Mouse (Mus musculus) embryonic facial prominence, embryonic 13.5 days (tissue): ENCODE measurements around the gene Raf1. TPM values are rescaled to one million over a fixed set of nuclear protein-coding genes. Genes with fewer than 3 reads are reported as not detected.

Experiments used
- ATAC-seq: fragments of 200-750 bp; cut with Nextera tagmentation; 2 replicates; pipeline ENCODE4 v1.8.0; 2017; ENCODE audit warnings: low read depth; ENCODE audit not compliant: insufficient number of reproducible peaks, insufficient read depth, low FRiP score, low TSS enrichment
- H3K27ac ChIP-seq: fragments of 300-500 bp; sonication (generic); 2 replicates; pipeline ENCODE4 v1.5.1; 2015; ENCODE audit warnings: moderate library complexity, mild to moderate bottlenecking, inconsistent platforms
- H3K27me3 ChIP-seq: fragments of 300-500 bp; sonication (generic); 2 replicates; pipeline ENCODE4 v1.6.1; 2015; ENCODE audit warnings: mild to moderate bottlenecking, inconsistent platforms
- H3K36me3 ChIP-seq: fragments of 300-500 bp; sonication (generic); 2 replicates; pipeline ENCODE4 v1.6.1; 2015; ENCODE audit warnings: mild to moderate bottlenecking, inconsistent platforms
- H3K4me1 ChIP-seq: fragments of 300-500 bp; sonication (generic); 2 replicates; pipeline ENCODE4 v1.6.1; 2015; ENCODE audit warnings: inconsistent platforms
- H3K4me2 ChIP-seq: fragments of 300-500 bp; sonication (generic); 2 replicates; pipeline ENCODE4 v1.6.1; 2015; ENCODE audit warnings: moderate library complexity, mild to moderate bottlenecking, inconsistent platforms
- H3K4me3 ChIP-seq: fragments of 300-500 bp; sonication (generic); 2 replicates; pipeline ENCODE4 v1.5.1; 2015; ENCODE audit warnings: mild to moderate bottlenecking, inconsistent platforms
- H3K9ac ChIP-seq: fragments of 300-500 bp; sonication (generic); 2 replicates; pipeline ENCODE4 v1.6.1; 2015; ENCODE audit warnings: mild to moderate bottlenecking, inconsistent platforms
- H3K9me3 ChIP-seq: fragments of 300-500 bp; sonication (generic); 2 replicates; pipeline ENCODE4 v1.6.1; 2016; ENCODE audit warnings: inconsistent platforms
- WGBS: fragments of 180-500 bp; shearing (Covaris S2); methylation state at CpG from one replicate; pipeline ENCODE4 v1.1.7; 2015; ENCODE audit warnings: mixed read lengths; 5-methylcytosine and 5-hydroxymethylcytosine counted together
- polyA plus RNA-seq: library from polyadenylated mRNA; unstranded; fragments of >200 nt; fragmentation: Nextera tagmentation; extraction: Ambion mirVana; gene quantifications from 2 replicates; pipeline ENCODE4 v1.2.1, GENCODE M21; 2015

Gene Raf1
- polyA plus RNA-seq, 1 experiment from 2014 or later = 111 TPM

GRCm38 (mm10) chr6:115678012-115678411 is 1.6 kb upstream of the Raf1 start:
- no peaks in the 10 kb centered on the region for H3K9me3 ChIP-seq
- 92% methylated on average over 1 of the region's 1 CpGs for WGBS
- H3K36me3 ChIP-seq = no peaks in the 10 kb centered on the region
- peaks cover 9% of the 10 kb centered on the region for H3K4me1 ChIP-seq
- no peak overlapping the region for H3K9ac ChIP-seq
- ATAC-seq = no peak
- no peaks in the 10 kb centered on the region for H3K27me3 ChIP-seq
- H3K4me3 ChIP-seq = no peak overlapping the region
- no peak overlapping the region for H3K4me2 ChIP-seq
- no peak overlapping the region for H3K27ac ChIP-seq

GRCm38 (mm10) chr6:115677441-115677840 is 1.0 kb upstream of the Raf1 start:
- no peak overlapping the region for H3K27ac ChIP-seq
- H3K4me2 ChIP-seq = peak overlapping the region; percentile 78

DNA sequence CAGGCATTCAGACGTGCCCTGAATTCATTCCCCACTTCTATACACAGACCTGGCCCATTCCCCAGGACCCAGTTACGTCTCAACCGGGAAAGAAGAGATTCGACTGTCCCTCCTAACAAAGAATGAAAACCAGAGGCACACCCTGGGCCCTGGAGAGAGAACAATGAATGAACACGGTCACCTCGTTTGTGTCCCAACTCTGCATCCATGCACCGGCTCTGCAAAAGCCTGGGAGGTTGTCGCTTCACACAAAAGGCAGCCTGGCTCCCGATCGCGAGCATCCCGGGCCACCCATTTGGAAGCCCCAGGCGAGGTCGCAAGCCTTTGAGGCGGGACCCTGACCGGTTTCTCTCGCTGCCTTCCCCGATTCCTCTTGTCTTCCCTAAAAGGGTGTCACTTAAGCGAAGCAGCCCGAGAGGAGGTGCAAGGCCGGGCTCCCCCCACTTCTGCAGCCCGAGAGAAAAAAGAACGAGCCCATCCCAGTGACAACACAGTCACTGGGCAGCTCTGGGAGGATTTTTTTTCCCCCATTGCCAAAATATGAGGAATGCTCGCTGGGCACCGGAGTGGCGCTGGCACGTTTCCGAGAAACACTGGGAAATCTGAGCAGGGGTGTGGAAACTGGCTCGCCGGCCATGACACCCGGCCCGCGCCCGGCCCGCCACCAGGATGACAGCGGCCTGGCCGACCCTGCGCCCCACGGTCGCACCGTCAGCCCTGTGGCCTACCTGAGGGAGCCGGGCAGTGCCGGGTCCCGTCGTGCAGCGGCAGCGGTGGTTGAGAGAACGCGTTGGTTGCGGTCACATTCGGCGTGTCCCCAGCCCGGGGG is 713 bp downstream of the Raf1 start:
- Histone ChIP-seq H3K4me1 (peaks cover 9% of the 10 kb centered on the region), H3K27me3 (no peaks in the 10 kb centered on the region), H3K4me3 (peak overlapping the region; percentile 94), H3K27ac (peak overlapping the region; percentile 99), H3K9ac (peak overlapping the region; percentile 99), H3K9me3 (no peaks in the 10 kb centered on the region), H3K36me3 (no peaks in the 10 kb centered on the region), H3K4me2 (peak overlapping the region; percentile 78)
- under 1% methylated on average over 53 of the region's 53 CpGs for WGBS
- ATAC-seq = peak; percentile 54; the same call in 1 of the 2 replicates

More at GRCm38 (mm10) chr6:115677441-115677840, 1.0 kb upstream of the Raf1 start:
- no peak for ATAC-seq
- H3K9me3 ChIP-seq = no peaks in the 10 kb centered on the region
- H3K4me1 ChIP-seq = peaks cover 9% of the 10 kb centered on the region
- no peaks in the 10 kb centered on the region for H3K27me3 ChIP-seq
- WGBS = 96% methylated on average over 7 of the region's 7 CpGs
- no peaks in the 10 kb centered on the region for H3K36me3 ChIP-seq
- no peak overlapping the region for H3K9ac ChIP-seq
- peak overlapping the region; percentile 94 for H3K4me3 ChIP-seq

GRCm38 (mm10) chr6:115675166-115675507 is 1.3 kb downstream of the Raf1 start:
- H3K27ac ChIP-seq = peak overlapping the region; percentile 99
- ATAC-seq = no peak
- H3K4me2 ChIP-seq = peak overlapping the region; percentile 78
- H3K4me1 ChIP-seq = peaks cover 9% of the 10 kb centered on the region
- H3K4me3 ChIP-seq = peak overlapping the region; percentile 94
- H3K9ac ChIP-seq = peak overlapping the region; percentile 99
- no peaks in the 10 kb centered on the region for H3K27me3 ChIP-seq
- H3K36me3 ChIP-seq = no peaks in the 10 kb centered on the region
- no peaks in the 10 kb centered on the region for H3K9me3 ChIP-seq
- WGBS = under 1% methylated on average over 13 of the region's 13 CpGs

DNA sequence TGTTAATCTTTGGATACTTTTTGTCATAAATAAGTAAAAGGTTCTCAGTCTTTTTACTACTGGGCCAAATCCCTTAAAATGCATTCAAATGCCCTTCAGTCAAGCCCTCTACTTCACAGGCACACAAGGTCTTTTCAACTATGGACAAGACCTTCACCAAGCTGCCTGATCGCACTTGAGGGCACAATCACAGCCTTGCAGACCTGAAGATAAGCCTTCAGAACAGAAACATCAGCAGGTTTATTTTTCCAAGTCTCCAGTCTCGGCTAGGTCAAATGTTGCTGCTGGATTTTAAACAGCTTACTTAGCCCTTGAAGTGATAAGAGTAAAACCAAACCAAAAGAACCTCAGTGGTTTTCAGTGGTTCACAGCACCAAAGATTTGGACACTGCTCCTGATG is 2.1 kb downstream of the Raf1 start:
- peak overlapping the region; percentile 99 for H3K9ac ChIP-seq
- peak overlapping the region; percentile 94 for H3K4me3 ChIP-seq
- H3K27ac ChIP-seq = no peak overlapping the region
- peaks cover 9% of the 10 kb centered on the region for H3K4me1 ChIP-seq
- no peaks in the 10 kb centered on the region for H3K27me3 ChIP-seq
- peak overlapping the region; percentile 78 for H3K4me2 ChIP-seq
- 52% methylated on average over 2 of the region's 2 CpGs for WGBS
- no peaks in the 10 kb centered on the region for H3K36me3 ChIP-seq
- H3K9me3 ChIP-seq = no peaks in the 10 kb centered on the region
- ATAC-seq = no peak

DNA sequence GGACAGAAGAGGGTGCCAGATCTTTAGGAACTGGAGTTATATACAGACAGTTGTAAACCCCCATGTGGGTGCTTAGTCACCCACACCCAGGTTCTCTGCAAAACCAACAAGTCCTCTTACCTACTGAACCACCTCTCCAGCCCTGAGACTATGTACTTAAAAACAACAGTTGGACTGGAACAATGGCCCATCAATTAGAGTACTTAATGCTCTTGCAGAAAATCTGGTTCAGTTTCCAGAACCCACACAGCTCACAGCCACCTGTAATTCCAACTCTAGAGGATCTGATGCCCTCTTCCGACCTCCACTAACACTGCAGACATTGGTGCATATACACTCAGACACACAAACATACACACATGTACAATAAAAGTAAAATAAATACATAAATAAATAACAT is 3.7 kb downstream of the Raf1 start:
- WGBS = 84% methylated on average over 1 of the region's 1 CpGs
- H3K36me3 ChIP-seq = no peaks in the 10 kb centered on the region
- no peak overlapping the region for H3K9ac ChIP-seq
- H3K4me1 ChIP-seq = peaks cover 18% of the 10 kb centered on the region
- no peaks in the 10 kb centered on the region for H3K9me3 ChIP-seq
- H3K4me2 ChIP-seq = no peak overlapping the region
- H3K27me3 ChIP-seq = no peaks in the 10 kb centered on the region
- ATAC-seq = no peak
- H3K27ac ChIP-seq = no peak overlapping the region
- H3K4me3 ChIP-seq = no peak overlapping the region

DNA sequence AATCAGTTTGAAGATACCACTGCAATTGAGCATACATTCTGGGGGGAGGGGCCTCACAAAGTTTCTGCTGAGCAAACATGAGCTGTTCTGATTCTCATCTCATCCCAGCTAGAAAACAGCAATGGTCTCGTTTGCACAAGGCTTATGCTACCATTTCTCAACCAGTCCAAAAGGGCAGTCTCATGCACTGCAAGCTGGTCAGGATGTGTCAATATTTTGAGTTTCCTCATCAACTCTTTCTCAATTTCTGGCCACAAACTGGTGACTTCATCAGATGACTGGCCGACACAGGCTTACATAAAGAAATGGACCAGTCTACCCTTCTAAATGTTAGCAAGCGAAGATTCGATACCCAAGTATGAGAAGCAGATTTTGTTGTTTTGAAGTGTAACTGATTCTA is 9.8 kb downstream of the Raf1 start:
- Histone ChIP-seq H3K36me3 (peaks cover 8% of the 10 kb centered on the region), H3K27ac (no peak overlapping the region), H3K4me2 (no peak overlapping the region), H3K9ac (no peak overlapping the region), H3K4me3 (no peak overlapping the region), H3K4me1 (0 out of 2 replicates have a peak, but pooled peaks cover 15% of the 10 kb centered on the region), H3K27me3 (no peaks in the 10 kb centered on the region), H3K9me3 (no peaks in the 10 kb centered on the region)
- 74% methylated on average over 4 of the region's 4 CpGs for WGBS
- no peak for ATAC-seq

GRCm38 (mm10) chr6:115664268-115664667 is 12.2 kb downstream of the Raf1 start:
- no peak for ATAC-seq
- Histone ChIP-seq H3K27me3 (no peaks in the 10 kb centered on the region), H3K27ac (no peak overlapping the region), H3K4me3 (no peak overlapping the region), H3K4me1 (peaks cover 17% of the 10 kb centered on the region; the same call in 1 of the 2 replicates), H3K36me3 (peaks cover 10% of the 10 kb centered on the region), H3K4me2 (no peak overlapping the region), H3K9me3 (no peaks in the 10 kb centered on the region), H3K9ac (no peak overlapping the region)
- 91% methylated on average over 3 of the region's 3 CpGs for whole genome bisulfite sequencing

DNA sequence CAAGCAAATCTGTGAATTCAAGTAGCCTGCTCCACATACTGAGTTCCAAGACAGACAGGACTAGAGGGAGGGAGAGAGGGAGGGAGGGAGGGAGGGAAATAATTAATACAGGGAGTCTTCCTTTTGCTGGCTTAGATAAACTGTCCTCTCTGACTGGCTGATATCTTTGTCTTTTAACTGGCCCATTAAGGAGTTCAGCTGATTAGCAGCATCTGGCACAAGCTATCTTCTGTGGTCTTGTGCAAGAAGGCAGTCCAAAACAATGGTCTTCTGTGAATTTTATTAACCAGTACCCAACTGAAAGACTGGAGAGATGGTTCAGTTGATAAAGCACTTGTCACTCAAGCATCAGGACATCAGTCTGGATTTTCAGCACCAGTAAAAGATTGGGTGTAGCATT is 17.6 kb downstream of the Raf1 start:
- Histone ChIP-seq H3K27me3 (no peaks in the 10 kb centered on the region), H3K36me3 (peaks cover 13% of the 10 kb centered on the region), H3K9ac (no peak overlapping the region), H3K9me3 (no peaks in the 10 kb centered on the region), H3K27ac (no peak overlapping the region), H3K4me1 (peaks cover 3% of the 10 kb centered on the region; the same call in 1 of the 2 replicates), H3K4me3 (no peak overlapping the region), H3K4me2 (no peak overlapping the region)
- no peak for ATAC-seq

DNA sequence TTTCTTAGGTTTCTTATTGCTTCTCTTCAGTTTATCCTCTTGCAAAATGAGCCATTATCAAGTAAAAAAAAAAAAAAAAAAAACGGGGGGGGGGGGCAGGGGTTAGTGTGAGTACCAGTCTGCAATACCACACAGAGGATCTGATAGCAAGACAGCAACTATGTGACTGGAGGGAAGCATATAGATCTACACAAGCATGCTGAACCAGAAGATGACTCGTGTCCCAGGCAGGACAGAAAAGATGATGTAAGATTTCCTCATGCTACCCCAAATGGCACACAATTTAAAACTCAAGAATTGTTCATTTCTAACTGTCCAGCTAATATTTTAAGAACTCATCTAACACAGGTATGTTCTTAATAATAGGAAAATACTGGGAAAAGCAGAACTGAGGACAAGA is 22.5 kb downstream of the Raf1 start:
- Histone ChIP-seq H3K9me3 (no peaks in the 10 kb centered on the region), H3K9ac (no peak overlapping the region), H3K27me3 (no peaks in the 10 kb centered on the region), H3K4me3 (no peak overlapping the region), H3K4me2 (no peak overlapping the region), H3K27ac (no peak overlapping the region), H3K36me3 (0 out of 2 replicates have a peak, but pooled peaks cover 3% of the 10 kb centered on the region), H3K4me1 (peaks cover 30% of the 10 kb centered on the region)
- WGBS = 46% methylated on average over 2 of the region's 2 CpGs
- ATAC-seq = no peak

DNA sequence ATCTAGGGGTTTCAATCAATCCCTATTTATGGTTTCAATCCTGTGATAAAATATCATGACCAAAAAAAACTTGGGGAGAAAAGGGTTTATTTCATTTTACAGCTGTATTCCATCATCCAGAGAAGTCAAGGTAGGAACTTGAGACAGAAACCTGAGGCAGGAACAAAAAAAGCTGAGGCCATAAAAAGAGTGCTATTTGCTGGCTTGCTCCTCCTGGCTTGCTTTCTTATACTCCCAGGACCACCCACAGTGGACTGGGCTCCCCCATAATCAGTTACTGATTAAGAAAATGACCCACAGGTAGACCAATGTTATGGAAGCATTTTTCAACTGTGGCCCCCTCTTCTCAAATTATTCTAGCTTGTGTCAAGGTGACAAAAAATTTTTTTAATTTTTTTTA is 24.7 kb downstream of the Raf1 start:
- Histone ChIP-seq H3K27me3 (no peaks in the 10 kb centered on the region), H3K4me1 (peaks cover 38% of the 10 kb centered on the region), H3K9ac (no peak overlapping the region), H3K4me3 (no peak overlapping the region), H3K27ac (no peak overlapping the region), H3K36me3 (0 out of 2 replicates have a peak, but pooled peaks cover 3% of the 10 kb centered on the region), H3K9me3 (no peaks in the 10 kb centered on the region), H3K4me2 (no peak overlapping the region)
- no peak for ATAC-seq
